Mouse (Mus musculus): ENCODE measurements at regions not wholly inside any gene's neighbourhood (a gene's known extent, or its start where the extent isn't known, plus 50 kb on each side); places are given as distances from the start of the nearest gene placed in this dataset.

GRCm38 (mm10) chr6:51181905-51182304, 250.6 kb upstream of the Nfe2l3 start:
- peaks cover 90% of the 10 kb centered on the region for H3K27me3 ChIP-seq
- no peak overlapping the region for H3K4me2 ChIP-seq
- no peaks in the 10 kb centered on the region for H3K9me3 ChIP-seq
- H3K4me1 ChIP-seq (replicated peaks): no peaks in the 10 kb centered on the region
- no peaks in the 10 kb centered on the region for H3K36me3 ChIP-seq
- no peak for ATAC-seq (ENCODE audit: low FRiP score)
- no peak overlapping the region for H3K27ac ChIP-seq
- H3K9ac ChIP-seq: no peak overlapping the region
- WGBS: 22% methylated on average over 10 of the region's 10 CpGs
- H3K4me3 ChIP-seq: no peak overlapping the region

GRCm38 (mm10) chr6:51182771-51183284, 249.6 kb upstream of the Nfe2l3 start:
- no peak for ATAC-seq (ENCODE audit: low FRiP score)
- H3K4me2 ChIP-seq: no peak overlapping the region
- no peaks in the 10 kb centered on the region for H3K9me3 ChIP-seq
- H3K27me3 ChIP-seq: peaks cover 90% of the 10 kb centered on the region
- no peak overlapping the region for H3K27ac ChIP-seq
- H3K4me3 ChIP-seq: no peak overlapping the region
- H3K9ac ChIP-seq: no peak overlapping the region
- 5% methylated on average over 5 of the region's 5 CpGs for WGBS
- no peaks in the 10 kb centered on the region for H3K36me3 ChIP-seq
- H3K4me1 ChIP-seq (replicated peaks): no peaks in the 10 kb centered on the region

- 1% methylated on average over 21 of the region's 21 CpGs for WGBS
- ATAC-seq (ENCODE audit: low FRiP score): no peak
These were observed 248.7 kb upstream of the Nfe2l3 start for GRCm38 (mm10) chr6:51183576-51184420.

GRCm38 (mm10) chr6:51184500-51184899, 248.0 kb upstream of the Nfe2l3 start:
- Histone ChIP-seq H3K4me1 (replicated peaks) (no peaks in the 10 kb centered on the region), H3K27me3 (peaks cover 93% of the 10 kb centered on the region), H3K27ac (no peak overlapping the region), H3K9ac (no peak overlapping the region), H3K9me3 (no peaks in the 10 kb centered on the region), H3K36me3 (no peaks in the 10 kb centered on the region), H3K4me2 (no peak overlapping the region), H3K4me3 (no peak overlapping the region)
- ATAC-seq (ENCODE audit: low FRiP score): no peak
- WGBS: 5% methylated on average over 3 of the region's 3 CpGs

More at GRCm38 (mm10) chr6:51183576-51184420, 248.7 kb upstream of the Nfe2l3 start:
- no peak overlapping the region for H3K4me3 ChIP-seq
- no peaks in the 10 kb centered on the region for H3K36me3 ChIP-seq
- peaks cover 92% of the 10 kb centered on the region for H3K27me3 ChIP-seq
- H3K27ac ChIP-seq: no peak overlapping the region
- H3K4me2 ChIP-seq: no peak overlapping the region
- H3K9ac ChIP-seq: no peak overlapping the region
- no peaks in the 10 kb centered on the region for H3K4me1 ChIP-seq (replicated peaks)
- no peaks in the 10 kb centered on the region for H3K9me3 ChIP-seq

- H3K4me2 ChIP-seq: no peak overlapping the region
- no peak for ATAC-seq (ENCODE audit: low FRiP score)
- H3K9me3 ChIP-seq: no peaks in the 10 kb centered on the region
- peaks cover 93% of the 10 kb centered on the region for H3K27me3 ChIP-seq
- H3K9ac ChIP-seq: no peak overlapping the region
- no peak overlapping the region for H3K4me3 ChIP-seq
- H3K27ac ChIP-seq: no peak overlapping the region
- no peaks in the 10 kb centered on the region for H3K4me1 ChIP-seq (replicated peaks)
- 21% methylated on average over 6 of the region's 6 CpGs for WGBS
- H3K36me3 ChIP-seq: no peaks in the 10 kb centered on the region
These were observed 247.3 kb upstream of the Nfe2l3 start for GRCm38 (mm10) chr6:51185201-51185600.

GRCm38 (mm10) chr6:51189173-51189572, 243.3 kb upstream of the Nfe2l3 start:
- H3K27me3 ChIP-seq: peaks cover 93% of the 10 kb centered on the region

GRCm38 (mm10) chr6:51192826-51193225, 239.6 kb upstream of the Nfe2l3 start:
- Histone ChIP-seq H3K4me2 (peak overlapping the region; percentile 26), H3K36me3 (no peaks in the 10 kb centered on the region), H3K9ac (peak overlapping the region; percentile 11; the same call in 1 of the 2 replicates), H3K27ac (peak overlapping the region; percentile 27; the same call in 1 of the 2 replicates), H3K9me3 (no peaks in the 10 kb centered on the region), H3K4me1 (replicated peaks) (peaks cover 17% of the 10 kb centered on the region), H3K27me3 (peaks cover 70% of the 10 kb centered on the region), H3K4me3 (no peak overlapping the region)
- 30% methylated on average over 8 of the region's 8 CpGs for WGBS
- no peak for ATAC-seq (ENCODE audit: low FRiP score)

More at GRCm38 (mm10) chr6:51189173-51189572, 243.3 kb upstream of the Nfe2l3 start:
- 86% methylated on average over 3 of the region's 3 CpGs for WGBS
- Histone ChIP-seq H3K4me1 (replicated peaks) (peaks cover 17% of the 10 kb centered on the region), H3K4me2 (no peak overlapping the region), H3K9me3 (no peaks in the 10 kb centered on the region), H3K4me3 (no peak overlapping the region), H3K27ac (no peak overlapping the region), H3K36me3 (no peaks in the 10 kb centered on the region), H3K9ac (no peak overlapping the region)
- no peak for ATAC-seq (ENCODE audit: low FRiP score)

- H3K9ac ChIP-seq: peak overlapping the region; percentile 11; the same call in 1 of the 2 replicates
These were observed 239.1 kb upstream of the Nfe2l3 start for GRCm38 (mm10) chr6:51193356-51193755.

GRCm38 (mm10) chr6:51196391-51196790, 236.1 kb upstream of the Nfe2l3 start:
- no peak for ATAC-seq (ENCODE audit: low FRiP score)
- Histone ChIP-seq H3K4me3 (no peak overlapping the region), H3K4me1 (replicated peaks) (peaks cover 17% of the 10 kb centered on the region), H3K27me3 (peaks cover 40% of the 10 kb centered on the region), H3K36me3 (no peaks in the 10 kb centered on the region), H3K27ac (no peak overlapping the region), H3K4me2 (no peak overlapping the region), H3K9ac (no peak overlapping the region), H3K9me3 (no peaks in the 10 kb centered on the region)
- WGBS: 82% methylated on average over 2 of the region's 2 CpGs

More at GRCm38 (mm10) chr6:51193356-51193755, 239.1 kb upstream of the Nfe2l3 start:
- Histone ChIP-seq H3K36me3 (no peaks in the 10 kb centered on the region), H3K27ac (peak overlapping the region; percentile 27; the same call in 1 of the 2 replicates), H3K4me2 (peak overlapping the region; percentile 26), H3K27me3 (peaks cover 65% of the 10 kb centered on the region), H3K4me3 (no peak overlapping the region), H3K4me1 (replicated peaks) (peaks cover 17% of the 10 kb centered on the region), H3K9me3 (no peaks in the 10 kb centered on the region)
- 19% methylated on average over 12 of the region's 12 CpGs for WGBS
- no peak for ATAC-seq (ENCODE audit: low FRiP score)

GRCm38 (mm10) chr6:51197000-51197774, 235.3 kb upstream of the Nfe2l3 start:
- Histone ChIP-seq H3K27me3 (peaks cover 33% of the 10 kb centered on the region), H3K4me2 (no peak overlapping the region), H3K9ac (no peak overlapping the region), H3K4me3 (no peak overlapping the region), H3K4me1 (replicated peaks) (peaks cover 12% of the 10 kb centered on the region), H3K9me3 (no peaks in the 10 kb centered on the region), H3K36me3 (no peaks in the 10 kb centered on the region), H3K27ac (no peak overlapping the region)
- WGBS: 81% methylated on average over 16 of the region's 16 CpGs
- ATAC-seq (ENCODE audit: low FRiP score): no peak

- Histone ChIP-seq H3K4me2 (no peak overlapping the region), H3K9ac (no peak overlapping the region), H3K4me3 (no peak overlapping the region), H3K27me3 (peaks cover 14% of the 10 kb centered on the region; the same call in 1 of the 2 replicates), H3K27ac (no peak overlapping the region), H3K4me1 (replicated peaks) (no peaks in the 10 kb centered on the region; the same call in 1 of the 2 replicates), H3K36me3 (no peaks in the 10 kb centered on the region), H3K9me3 (no peaks in the 10 kb centered on the region)
- ATAC-seq (ENCODE audit: low FRiP score): no peak
- 75% methylated on average over 5 of the region's 5 CpGs for whole genome bisulfite sequencing
These were observed 232.3 kb upstream of the Nfe2l3 start for GRCm38 (mm10) chr6:51200207-51200606.

- Histone ChIP-seq H3K4me1 (replicated peaks) (no peaks in the 10 kb centered on the region; the same call in 1 of the 2 replicates), H3K4me3 (no peak overlapping the region), H3K27ac (no peak overlapping the region), H3K9ac (no peak overlapping the region), H3K9me3 (no peaks in the 10 kb centered on the region), H3K4me2 (no peak overlapping the region), H3K27me3 (peaks cover 20% of the 10 kb centered on the region; the same call in 1 of the 2 replicates), H3K36me3 (no peaks in the 10 kb centered on the region)
- WGBS: 77% methylated on average over 14 of the region's 14 CpGs
- ATAC-seq (ENCODE audit: low FRiP score): no peak
These were observed 231.6 kb upstream of the Nfe2l3 start for GRCm38 (mm10) chr6:51200837-51201236.

Measured in hindbrain, embryonic 13.5 days (tissue).